Mouse (Mus musculus) stomach, postnatal 0 days (tissue): Measurements from ENCODE around the gene Ssbp4. TPM values are rescaled to one million over a fixed set of nuclear protein-coding genes. Genes with fewer than 3 reads are reported as not detected.

ENCODE experiments used
- ATAC-seq: fragments of 200-750 bp; cut with Nextera tagmentation; 2 replicates; pipeline ENCODE4 v1.8.0; 2017; ENCODE audit not compliant: low FRiP score, low TSS enrichment
- DNase-seq: peaks from one replicate; pipeline ENCODE4 v3.0.0-alpha.2; 2016; ENCODE audit warnings: low spot score
- H3K27ac ChIP-seq: fragments of 300-500 bp; sonication (generic); replicated peaks from 2 replicates; pipeline ENCODE4 v1.5.1; 2014; ENCODE audit warnings: mild to moderate bottlenecking, control low read depth
- H3K27me3 ChIP-seq: fragments of 300-500 bp; sonication (generic); 2 replicates; pipeline ENCODE4 v1.6.1; 2014; ENCODE audit warnings: low read length; ENCODE audit not compliant: control insufficient read depth, insufficient read depth
- H3K36me3 ChIP-seq: fragments of 300-500 bp; sonication (generic); 2 replicates; pipeline ENCODE4 v1.6.1; 2014; ENCODE audit warnings: low read length, mixed read lengths; ENCODE audit not compliant: control insufficient read depth, insufficient read depth
- H3K4me1 ChIP-seq: fragments of 300-500 bp; sonication (generic); replicated peaks from 2 replicates; pipeline ENCODE4 v1.6.1; 2014; ENCODE audit warnings: antibody characterized with exemption; ENCODE audit not compliant: control insufficient read depth, insufficient read depth
- H3K4me2 ChIP-seq: fragments of 300-500 bp; sonication (generic); replicated peaks from 2 replicates; pipeline ENCODE4 v1.6.1; 2014; ENCODE audit warnings: low read depth, mild to moderate bottlenecking, control low read depth, moderate library complexity
- H3K4me3 ChIP-seq: fragments of 300-500 bp; sonication (generic); 2 replicates; pipeline ENCODE4 v1.5.1; 2014; ENCODE audit warnings: low read depth, low read length, control low read depth
- H3K9ac ChIP-seq: fragments of 300-500 bp; sonication (generic); 2 replicates; pipeline ENCODE4 v1.6.1; 2014; ENCODE audit warnings: mild to moderate bottlenecking, low read length, control low read depth, mixed read lengths
- H3K9me3 ChIP-seq: fragments of 300-500 bp; sonication (generic); 2 replicates; pipeline ENCODE4 v1.6.1; 2016; ENCODE audit warnings: low read length; ENCODE audit not compliant: control insufficient read depth
- CTCF ChIP-seq: IDR thresholded peaks from 2 replicates; pipeline ENCODE4 v1.5.1; 2016; ENCODE audit warnings: antibody characterized with exemption, low read depth, mild to moderate bottlenecking, moderate library complexity
- EP300 ChIP-seq: optimal IDR thresholded peaks from 2 replicates; pipeline ENCODE3; 2016; ENCODE audit warnings: antibody characterized with exemption
- WGBS: fragments of 180-500 bp; shearing (Covaris S2); extraction: QIAGEN DNeasy Blood & Tissue Kit; methylation state at CpG from one replicate; pipeline ENCODE4 v1.1.7; 2014; 5-methylcytosine and 5-hydroxymethylcytosine counted together
- polyA plus RNA-seq: library from polyadenylated mRNA; unstranded; fragments of >200 nt; fragmentation: Nextera tagmentation; extraction: Ambion mirVana; gene quantifications from 2 replicates; pipeline ENCODE4 v1.2.1, GENCODE M21; 2015

The Ssbp4 gene
- polyA plus RNA-seq, 1 experiment from 2014 or later, result 66.7 TPM

DNA sequence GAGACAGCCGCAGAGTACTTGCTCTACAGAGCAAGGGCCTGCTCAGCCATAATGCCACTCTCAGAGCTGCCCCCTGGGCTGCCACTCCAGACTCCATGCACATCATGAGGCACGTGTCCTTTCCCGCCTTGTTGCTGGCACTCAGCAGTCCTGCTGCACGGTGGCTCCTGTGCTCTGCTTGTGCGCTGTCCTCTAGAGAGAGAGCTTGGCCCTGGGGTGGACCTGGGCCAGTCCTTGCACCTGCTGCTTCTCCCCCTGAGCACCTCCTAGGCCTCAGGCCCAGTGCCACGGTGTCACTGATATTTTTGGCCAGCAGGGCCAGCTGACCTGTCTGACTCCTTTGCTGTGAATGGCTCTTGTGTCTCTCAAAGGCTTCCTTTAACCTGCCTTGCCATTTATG lies 37.7 kb downstream of the Ssbp4 start:
- Histone ChIP-seq H3K9me3 (no peaks in the 10 kb centered on the region), H3K27ac (no peak overlapping the region), H3K36me3 (0 out of 2 replicates have a peak, but pooled peaks cover 3% of the 10 kb centered on the region), H3K4me1 (no peaks in the 10 kb centered on the region), H3K4me3 (no peak overlapping the region), H3K9ac (no peak overlapping the region), H3K4me2 (no peak overlapping the region), H3K27me3 (no peaks in the 10 kb centered on the region)
- no peak for DNase-seq
- ATAC-seq, result no peak
- 80% methylated on average over 6 of the region's 6 CpGs for WGBS
- TF ChIP-seq EP300 (no peak), CTCF (no peak)

GRCm38 (mm10) chr8:70570360-70570759 lies 38.3 kb downstream of the Ssbp4 start:
- DNase-seq (peak; percentile 22), ATAC-seq (no peak)

DNA sequence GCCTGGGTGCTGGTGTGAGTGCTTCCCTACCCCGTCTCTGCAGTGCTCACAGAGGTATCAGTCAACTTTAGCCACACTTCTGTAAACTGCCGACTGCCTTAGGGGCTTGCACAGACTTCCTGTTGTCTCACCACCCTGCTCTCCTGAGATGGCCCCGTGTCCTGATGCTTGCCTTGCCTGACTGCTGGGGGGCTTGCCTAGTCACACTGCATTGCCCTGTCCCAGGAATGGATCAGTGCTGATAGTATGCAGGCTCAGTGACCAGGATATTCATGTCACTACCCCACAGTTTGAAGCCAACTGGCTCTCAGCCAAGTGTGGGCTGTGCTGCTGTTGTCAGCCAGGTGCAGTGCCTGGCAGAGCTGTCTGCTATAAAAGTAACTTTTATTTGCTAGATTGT lies 43.1 kb downstream of the Ssbp4 start:
- WGBS, result 44% methylated on average over 3 of the region's 3 CpGs
- no peak overlapping the region for H3K9ac ChIP-seq

More at GRCm38 (mm10) chr8:70570360-70570759, 38.3 kb downstream of the Ssbp4 start:
- Histone ChIP-seq H3K9me3 (no peaks in the 10 kb centered on the region), H3K4me3 (no peak overlapping the region), H3K4me2 (no peak overlapping the region), H3K36me3 (0 out of 2 replicates have a peak, but pooled peaks cover 3% of the 10 kb centered on the region), H3K4me1 (no peaks in the 10 kb centered on the region; the same call in 1 of the 2 replicates), H3K27ac (no peak overlapping the region), H3K27me3 (no peaks in the 10 kb centered on the region), H3K9ac (no peak overlapping the region)
- TF ChIP-seq EP300 (no peak), CTCF (no peak)

DNA sequence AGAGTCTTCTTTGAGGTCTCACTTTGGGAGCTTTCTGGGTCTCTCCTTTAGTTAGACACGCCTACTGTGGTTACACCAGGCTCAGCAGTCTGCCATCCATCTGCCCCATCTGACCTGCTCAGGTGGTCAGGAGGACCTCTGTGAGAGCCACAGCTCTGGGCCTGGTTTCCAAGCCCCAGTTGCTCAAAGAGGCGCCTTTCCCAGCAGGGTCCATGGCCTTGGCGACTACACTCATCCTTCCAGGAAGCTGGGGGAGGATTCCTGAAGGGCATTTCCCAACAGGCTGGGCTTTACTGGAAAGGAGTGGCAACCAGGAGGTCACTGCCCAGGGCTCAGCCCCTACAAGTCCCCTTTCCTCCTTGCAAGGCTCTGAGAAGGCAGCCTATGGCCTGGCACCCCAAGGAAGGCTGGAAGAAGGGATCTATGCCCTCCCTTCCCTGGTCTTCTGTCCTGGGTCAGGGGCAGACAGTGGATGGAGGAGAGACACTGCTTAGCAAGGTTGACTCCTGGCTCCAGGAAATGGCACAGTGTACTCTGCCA lies 43.9 kb downstream of the Ssbp4 start:
- Histone ChIP-seq H3K9ac (no peak overlapping the region), H3K9me3 (no peaks in the 10 kb centered on the region), H3K4me2 (no peak overlapping the region), H3K27me3 (no peaks in the 10 kb centered on the region), H3K4me3 (no peak overlapping the region), H3K27ac (no peak overlapping the region), H3K4me1 (peaks cover 18% of the 10 kb centered on the region), H3K36me3 (no peaks in the 10 kb centered on the region)
- ATAC-seq (no peak), DNase-seq (no peak)
- WGBS, result 89% methylated on average over 3 of the region's 3 CpGs
- TF ChIP-seq EP300 (no peak), CTCF (no peak)

More for the DNA sequence above, 43.1 kb downstream of the Ssbp4 start:
- no peak overlapping the region for H3K4me2 ChIP-seq
- no peak overlapping the region for H3K27ac ChIP-seq
- H3K4me1 ChIP-seq, result peaks cover 17% of the 10 kb centered on the region
- no peak overlapping the region for H3K4me3 ChIP-seq
- no peaks in the 10 kb centered on the region for H3K27me3 ChIP-seq
- H3K9me3 ChIP-seq, result no peaks in the 10 kb centered on the region
- peak; percentile 59 for DNase-seq
- no peaks in the 10 kb centered on the region for H3K36me3 ChIP-seq
- ATAC-seq, result peak; percentile 22; the same call in 1 of the 2 replicates
- TF ChIP-seq EP300, result no peak
- no peak for TF ChIP-seq CTCF

- Histone ChIP-seq H3K9me3 (no peaks in the 10 kb centered on the region), H3K27me3 (no peaks in the 10 kb centered on the region), H3K27ac (no peak overlapping the region), H3K9ac (no peak overlapping the region), H3K4me2 (no peak overlapping the region), H3K36me3 (no peaks in the 10 kb centered on the region), H3K4me3 (no peak overlapping the region), H3K4me1 (peaks cover 18% of the 10 kb centered on the region)
- WGBS, result 84% methylated on average over 6 of the region's 6 CpGs
- DNase-seq (no peak), ATAC-seq (no peak)
- no peak for TF ChIP-seq EP300
- no peak for TF ChIP-seq CTCF
Observed at GRCm38 (mm10) chr8:70563763-70564387, 44.8 kb downstream of the Ssbp4 start.

DNA sequence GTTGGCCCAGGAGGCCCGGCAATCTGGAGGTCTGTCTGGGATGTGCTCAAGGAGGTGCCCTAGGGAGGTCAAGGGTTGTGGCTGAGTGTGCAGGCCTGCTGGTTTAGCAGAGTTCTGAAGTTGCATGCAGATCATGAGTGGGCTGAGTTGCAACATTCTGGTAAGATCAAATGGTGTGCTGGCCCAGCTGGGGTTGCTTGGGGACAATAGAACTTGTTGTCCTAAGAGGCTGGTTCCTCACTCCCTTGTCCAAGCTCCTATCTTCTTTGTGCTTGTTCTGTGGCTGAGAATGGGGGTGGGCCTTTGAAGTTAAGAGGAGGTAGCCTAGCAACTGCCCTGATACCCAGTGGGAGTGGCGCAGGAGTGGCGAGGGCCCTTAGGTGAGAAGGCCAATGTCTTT lies 45.9 kb downstream of the Ssbp4 start:
- peaks cover 18% of the 10 kb centered on the region for H3K4me1 ChIP-seq
- 67% methylated on average over 3 of the region's 3 CpGs for WGBS
- H3K27me3 ChIP-seq, result no peaks in the 10 kb centered on the region
- H3K27ac ChIP-seq, result no peak overlapping the region
- no peak for ATAC-seq
- TF ChIP-seq EP300 (no peak), CTCF (no peak)
- H3K4me3 ChIP-seq, result no peak overlapping the region
- H3K9ac ChIP-seq, result no peak overlapping the region
- H3K9me3 ChIP-seq, result no peaks in the 10 kb centered on the region
- no peak overlapping the region for H3K4me2 ChIP-seq
- peak; percentile 37 for DNase-seq
- H3K36me3 ChIP-seq, result no peaks in the 10 kb centered on the region
